Mouse (Mus musculus) Muller cell, postnatal 12 days (primary cell): ENCODE measurements at regions not wholly inside any gene's neighbourhood (a gene's known extent, or its start where the extent isn't known, plus 50 kb on each side); places are given as distances from the start of the nearest gene placed in this dataset.

Source experiments
- DNase-seq: peaks from one replicate; pipeline ENCODE4 v3.0.0-alpha.2; 2015; ENCODE audit errors: inconsistent ontology term

DNA sequence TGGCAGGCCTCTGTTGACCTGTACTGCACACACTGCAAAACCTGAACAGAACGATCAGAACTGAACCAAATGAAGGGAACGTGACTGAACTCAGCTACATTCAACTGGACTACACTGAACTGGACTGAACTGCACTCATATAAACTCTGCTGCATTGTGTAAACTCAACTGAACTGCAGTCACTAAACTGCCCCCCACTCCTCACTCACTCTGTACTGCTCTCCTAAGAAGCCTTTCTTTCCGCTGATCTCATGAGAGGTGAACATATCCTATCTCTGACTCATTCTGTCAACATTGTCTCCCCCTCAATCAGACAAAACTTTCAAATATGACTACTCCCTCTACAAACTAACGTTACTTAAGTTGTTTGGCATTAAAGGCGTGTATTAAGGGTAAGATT is 324.5 kb upstream of the Cdh9 start:
- peak; percentile 39 for DNase-seq

DNA sequence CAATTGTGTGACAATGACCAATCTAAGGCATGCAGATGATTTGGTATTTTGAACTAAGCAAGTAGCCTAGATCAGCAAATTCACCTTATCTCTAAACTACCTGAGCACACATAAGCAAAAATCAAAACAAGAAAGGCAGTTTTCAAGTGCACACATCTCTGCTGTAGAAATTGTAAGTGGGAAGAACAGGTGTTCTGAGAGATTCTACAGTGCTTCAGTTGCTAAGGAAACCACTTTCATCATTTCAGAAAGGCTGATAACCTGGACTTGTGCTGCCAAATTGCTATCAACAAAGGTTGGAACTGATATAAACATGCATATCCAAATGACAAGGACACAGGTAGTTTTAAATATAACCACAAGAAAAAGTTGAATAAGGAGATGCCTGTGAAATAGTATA is 322.4 kb upstream of the Cdh9 start:
- DNase-seq = no peak

DNA sequence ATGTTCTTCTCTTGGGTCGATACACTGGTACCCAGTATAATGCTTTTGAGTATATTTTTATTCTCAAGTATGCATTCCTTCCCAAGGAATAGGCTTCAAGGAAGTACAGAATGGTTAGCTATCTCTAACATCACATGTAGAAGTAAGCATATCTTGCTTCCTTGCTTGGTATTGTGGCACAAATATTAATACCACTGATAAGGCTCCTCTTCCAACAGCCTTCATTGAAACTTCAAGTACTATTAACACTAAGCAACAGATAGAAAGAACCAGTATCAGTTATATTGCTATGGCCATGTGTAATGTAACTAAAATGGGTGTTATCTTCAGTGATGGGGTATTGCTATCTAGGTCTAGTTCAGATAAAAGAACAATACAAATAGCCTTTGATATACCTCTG is 316.9 kb upstream of the Cdh9 start:
- no peak for DNase-seq

DNA sequence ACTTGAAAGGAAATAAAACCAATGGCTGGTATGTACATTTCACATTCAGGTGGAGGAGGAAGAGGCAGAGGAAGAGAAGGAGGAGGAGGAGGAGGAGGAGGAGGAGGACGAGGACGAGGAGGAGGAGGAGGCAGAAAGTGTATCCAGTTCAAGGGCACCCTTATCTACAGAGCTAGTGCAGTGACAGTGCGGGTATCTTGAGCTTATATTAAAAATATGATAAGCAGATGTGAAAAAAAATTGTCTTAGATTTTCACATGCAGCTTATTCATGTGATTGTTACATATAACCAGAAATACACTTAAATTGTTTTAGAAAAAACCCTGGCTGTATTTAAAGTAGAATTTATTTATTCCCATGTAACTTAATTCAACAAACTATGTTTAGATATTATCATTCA is 310.8 kb upstream of the Cdh9 start:
- DNase-seq = no peak

DNA sequence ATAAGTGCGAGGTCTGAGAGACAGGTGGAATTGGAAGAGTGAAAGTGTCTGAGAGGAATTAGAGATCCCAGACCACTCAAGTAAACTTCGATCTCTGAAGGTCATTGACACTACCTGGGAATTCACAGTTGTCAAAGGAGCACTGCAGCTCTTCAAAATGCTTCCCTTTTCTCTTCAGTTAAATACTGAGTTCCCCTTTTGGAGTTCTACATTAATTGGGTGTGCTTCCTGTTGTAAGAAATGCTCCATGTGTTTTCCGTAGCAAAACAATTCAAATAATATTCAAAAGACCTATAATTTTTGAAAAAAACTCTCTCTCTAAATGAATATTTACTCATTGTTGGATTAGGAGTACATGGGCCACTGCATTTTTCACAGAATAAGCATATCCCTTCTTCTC is 305.5 kb upstream of the Cdh9 start:
- no peak for DNase-seq

DNA sequence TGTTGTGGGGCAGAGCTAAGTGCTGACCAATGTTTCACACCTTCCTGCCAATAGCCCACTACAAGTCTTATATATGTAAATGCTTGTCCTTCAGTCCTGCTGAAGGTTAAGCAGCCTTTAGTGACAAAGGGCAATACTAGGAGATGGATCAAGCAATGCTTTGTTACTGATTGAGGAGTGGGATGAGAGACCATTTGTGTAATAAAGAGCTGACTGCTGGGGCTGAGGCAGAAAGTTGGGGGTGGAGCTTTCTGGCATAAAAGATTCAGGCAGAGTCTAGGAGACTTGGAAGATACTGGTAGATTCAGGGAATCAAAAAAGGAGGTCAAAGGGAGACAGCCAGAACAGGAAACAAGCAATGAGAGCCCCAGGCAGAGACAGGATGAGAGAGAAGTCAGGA is 281.9 kb upstream of the Cdh9 start:
- no peak for DNase-seq

DNA sequence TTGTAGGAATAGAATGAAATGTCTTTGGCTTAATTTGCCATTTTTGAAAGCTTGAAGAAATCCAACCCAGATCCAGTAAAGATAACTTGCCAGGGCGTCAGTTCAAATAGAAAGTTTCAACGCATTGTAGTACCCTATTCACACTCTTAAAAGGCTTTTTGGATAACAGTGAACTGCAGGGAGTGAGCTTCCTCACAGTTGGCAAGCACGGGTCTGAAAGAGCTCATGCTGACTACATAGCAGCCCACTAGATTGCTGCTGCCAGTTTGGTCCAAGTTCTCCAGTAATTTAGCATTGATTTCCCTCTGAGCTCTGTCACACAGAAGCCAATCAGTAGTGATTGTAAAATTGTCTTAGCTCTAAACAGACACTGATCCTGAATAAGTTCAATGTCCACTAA is 237.3 kb upstream of the Cdh9 start:
- peak; percentile 1 for DNase-seq

DNA sequence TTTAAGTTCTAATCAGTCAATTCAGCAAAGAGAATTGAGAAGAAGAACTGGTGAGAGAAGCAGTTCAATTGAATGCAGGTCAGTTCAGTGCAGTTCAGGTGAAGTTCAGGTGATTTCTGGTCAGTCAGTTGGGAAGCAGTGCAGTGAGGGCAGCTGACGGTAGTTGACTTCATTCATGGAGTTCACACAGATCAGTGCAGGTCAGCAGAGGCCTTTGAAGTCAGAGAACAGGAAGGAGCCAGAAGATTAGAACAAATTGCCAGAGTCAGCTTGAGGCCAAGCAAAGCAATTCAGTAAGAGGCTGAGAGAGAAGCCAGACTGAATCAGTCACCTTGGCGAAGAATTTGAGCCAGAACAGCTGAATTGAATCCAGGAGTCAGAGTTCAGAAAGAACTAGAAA is 235.7 kb upstream of the Cdh9 start:
- DNase-seq = no peak

DNA sequence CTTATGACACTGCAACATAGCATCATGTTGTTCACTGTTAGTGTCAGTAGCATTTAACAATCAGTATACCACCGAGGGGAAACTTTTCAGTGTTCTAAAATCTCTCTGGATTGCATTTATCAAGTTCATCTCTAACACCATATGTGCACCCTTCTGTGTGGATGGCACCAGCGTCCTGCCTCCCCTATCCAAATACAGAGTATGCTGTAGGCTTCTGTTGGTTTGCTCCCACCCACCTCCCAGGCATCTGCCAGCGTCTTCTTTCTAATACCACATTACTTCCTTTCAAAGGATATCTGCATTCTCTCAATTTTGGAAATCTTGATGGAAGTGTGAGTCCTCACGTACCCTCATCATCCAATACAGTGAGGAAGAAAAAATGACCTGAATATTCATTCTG is 208.0 kb upstream of the Cdh9 start:
- no peak for DNase-seq

DNA sequence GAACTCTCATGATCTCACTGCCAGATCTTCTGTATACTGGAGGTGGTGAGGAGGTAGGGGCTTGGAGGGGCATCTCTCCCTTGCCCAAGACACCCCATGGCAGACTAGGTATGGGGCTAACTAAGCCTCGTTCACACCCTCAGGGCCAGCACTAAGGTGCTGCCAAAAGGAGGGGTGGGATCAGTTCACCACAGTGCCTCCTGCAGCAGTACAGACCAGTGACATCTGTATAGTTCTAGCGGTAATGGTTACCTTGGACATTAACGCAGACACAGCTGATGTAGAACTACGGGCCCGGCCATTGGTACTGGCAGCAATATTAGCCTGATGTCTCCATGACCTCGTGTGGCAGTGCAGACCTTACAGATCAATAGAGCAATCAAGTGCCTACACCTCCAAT is 196.0 kb upstream of the Cdh9 start:
- DNase-seq = no peak

DNA sequence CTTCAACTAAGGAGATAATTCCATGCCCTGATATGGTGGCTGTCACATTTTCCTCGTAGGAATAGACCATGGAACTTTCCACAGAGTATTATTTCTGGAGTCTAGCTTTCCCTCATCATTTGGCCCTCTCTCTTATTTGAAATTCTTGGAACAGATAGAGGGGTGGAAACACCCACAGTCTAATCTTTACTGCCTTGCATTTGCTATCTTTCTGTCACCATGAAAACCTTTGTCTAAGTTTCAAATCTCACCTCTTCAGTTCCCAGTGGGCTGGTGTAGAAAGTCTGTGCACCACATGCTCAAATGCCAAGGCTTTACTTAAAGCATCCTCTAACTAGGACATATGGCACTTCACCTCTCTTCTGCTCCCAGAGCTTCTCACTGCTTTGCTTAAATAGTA is 187.3 kb upstream of the Cdh9 start:
- no peak for DNase-seq

DNA sequence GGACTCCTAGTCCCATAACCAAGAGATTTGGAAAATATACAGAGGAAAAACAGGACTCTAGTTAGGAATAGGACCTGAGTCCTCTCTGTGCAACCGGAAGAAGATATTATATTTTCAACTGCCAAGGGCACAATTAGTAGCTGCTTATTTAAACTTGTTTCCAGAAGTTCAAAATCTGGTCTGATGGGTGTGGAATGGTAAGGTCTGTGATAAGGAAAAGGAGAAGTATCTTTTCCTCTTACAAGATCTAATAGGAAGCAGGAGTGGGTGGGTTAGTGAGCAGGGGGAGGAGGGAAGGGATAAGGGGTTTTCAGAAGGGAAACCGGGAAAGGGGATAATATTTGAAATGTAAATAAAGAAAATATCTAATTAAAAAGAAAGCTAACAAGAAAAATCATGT is 173.4 kb upstream of the Cdh9 start:
- DNase-seq = no peak

DNA sequence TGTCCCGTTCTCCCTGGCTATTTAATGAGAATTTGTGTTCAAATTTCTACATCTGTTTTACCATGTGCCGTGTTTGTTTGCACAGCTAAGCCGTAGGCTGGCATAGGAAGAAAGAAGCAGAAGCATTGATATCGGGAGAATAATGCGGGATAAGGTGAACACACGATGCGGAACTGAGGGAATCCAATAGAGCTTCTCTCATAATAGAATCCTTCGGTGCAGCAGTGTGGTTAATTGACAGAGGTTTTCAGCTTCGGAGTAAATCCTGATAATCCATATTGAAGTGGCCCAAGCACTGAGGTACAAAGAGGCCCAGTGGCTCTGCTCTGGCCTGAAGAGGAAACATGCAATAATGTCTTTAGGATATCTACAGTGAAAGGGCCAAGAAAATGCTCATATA is 172.2 kb upstream of the Cdh9 start:
- DNase-seq = no peak

DNA sequence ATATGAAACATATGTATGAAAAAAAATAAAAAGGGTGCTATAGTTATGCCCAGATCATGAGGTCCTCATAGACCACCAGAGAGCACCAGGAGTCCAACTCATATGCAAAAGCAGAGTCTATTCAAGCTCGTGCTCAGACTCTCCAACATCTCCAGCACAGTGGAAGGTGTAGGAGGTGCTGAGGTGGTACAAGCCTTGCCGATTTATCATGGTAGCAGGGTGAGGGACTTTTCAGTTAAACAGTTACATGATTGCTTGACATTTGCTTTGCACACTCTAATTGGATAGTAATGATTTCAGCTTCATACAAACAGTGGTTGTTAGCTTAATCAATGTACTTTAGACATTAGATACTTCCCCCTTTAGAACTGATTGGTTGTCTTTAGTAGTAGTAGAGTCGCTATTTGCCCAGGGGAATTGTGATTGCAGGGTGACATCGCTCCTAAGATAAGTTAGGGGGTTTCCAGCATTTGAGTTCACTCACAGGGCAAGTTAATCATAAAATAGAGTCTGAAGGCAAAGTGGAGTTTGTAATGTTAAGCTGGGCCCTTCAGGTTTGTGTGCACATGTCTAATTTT is 162.3 kb upstream of the Cdh9 start:
- no peak for DNase-seq

DNA sequence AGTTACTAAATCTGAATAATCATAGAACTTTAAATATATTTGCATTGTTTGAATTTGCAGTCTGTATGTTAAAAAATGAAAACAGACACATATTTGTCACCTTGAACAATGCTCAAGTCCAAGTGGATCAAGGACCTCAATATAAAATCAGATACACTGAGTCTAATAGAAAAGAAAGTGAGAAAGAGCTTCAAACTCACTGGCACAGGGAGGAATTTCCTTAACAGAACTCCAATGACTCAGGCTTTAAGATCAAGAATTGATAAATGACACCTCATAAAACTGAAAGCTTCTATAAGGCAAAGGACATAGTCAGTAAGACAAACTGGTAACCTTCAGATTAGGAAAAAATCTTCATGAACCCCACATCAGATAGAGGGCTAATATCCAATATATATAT is 161.8 kb upstream of the Cdh9 start:
- DNase-seq = no peak

DNA sequence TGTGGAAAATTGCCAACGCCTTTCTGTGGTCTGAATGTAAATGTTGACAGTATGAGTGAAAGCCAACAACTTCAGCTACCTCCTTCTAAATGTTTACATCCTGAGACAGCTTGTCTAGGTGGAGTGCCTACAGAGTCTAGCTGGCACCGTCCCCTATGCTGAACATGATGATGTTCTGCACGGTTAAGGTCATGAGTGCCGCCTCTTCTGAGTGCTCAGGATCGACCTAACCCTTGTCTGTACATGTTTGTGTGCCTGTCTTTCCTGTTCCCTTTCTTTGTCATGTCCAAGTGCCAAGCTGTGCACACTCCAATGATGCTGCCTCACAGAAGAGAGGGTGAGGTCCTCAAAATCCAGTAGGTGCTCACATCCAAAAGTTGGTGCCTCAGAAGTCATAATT is 111.7 kb upstream of the Cdh9 start:
- no peak for DNase-seq

DNA sequence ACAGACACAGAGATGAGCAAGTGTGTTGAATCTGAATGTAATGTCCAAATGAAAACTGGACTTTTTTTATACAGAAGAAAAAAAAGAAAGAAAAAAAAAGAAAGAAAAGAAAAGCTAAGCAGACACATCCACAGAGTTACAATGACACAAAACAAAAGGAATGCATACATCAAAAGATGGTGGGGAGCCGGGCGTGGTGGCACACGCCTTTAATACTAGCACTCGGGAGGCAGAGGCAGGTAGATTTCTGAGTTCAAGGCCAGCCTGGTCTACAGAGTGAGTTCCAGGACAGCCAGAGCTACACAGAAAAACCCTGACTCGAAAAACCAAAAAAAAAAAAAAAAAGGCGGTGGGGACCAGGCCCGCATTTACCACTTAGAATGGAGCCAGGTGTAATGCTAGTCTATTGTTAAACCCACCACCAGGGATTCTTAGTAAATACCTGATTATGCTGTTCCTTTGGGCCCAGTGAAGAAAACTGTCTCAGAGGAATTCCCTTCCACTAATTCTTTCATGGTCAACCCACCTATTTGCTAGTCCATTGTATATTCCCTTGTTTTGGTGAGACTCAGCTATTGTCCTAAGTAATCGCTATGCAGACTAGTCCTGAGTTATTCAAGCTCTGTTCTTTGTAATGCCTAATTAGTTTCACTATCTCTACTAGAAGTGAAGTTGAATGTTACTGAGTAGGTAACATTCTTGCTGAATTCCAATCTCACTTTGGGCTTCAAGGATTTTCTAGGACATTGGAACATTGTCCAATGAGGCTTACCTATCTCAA is 99.0 kb upstream of the Cdh9 start:
- DNase-seq = no peak

DNA sequence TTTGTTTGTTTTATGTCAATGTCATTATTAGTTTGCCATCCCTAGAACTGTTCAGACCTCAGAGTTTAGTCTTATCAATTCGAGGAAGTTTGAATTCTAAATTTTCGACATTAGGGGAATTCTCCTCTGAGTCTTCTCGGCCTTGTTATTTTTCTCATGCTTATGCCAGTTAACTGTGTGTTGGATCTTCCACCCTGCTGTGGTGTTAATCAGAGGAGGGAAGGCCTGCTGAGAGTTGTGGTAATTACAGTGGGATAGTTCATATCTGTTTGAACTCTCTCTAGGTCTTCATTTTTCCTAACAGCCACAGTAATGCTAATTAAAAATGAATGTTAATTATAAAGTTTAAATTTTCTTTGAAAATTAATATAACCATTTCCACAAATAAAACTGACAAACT is 88.9 kb upstream of the Cdh9 start:
- DNase-seq = no peak

DNA sequence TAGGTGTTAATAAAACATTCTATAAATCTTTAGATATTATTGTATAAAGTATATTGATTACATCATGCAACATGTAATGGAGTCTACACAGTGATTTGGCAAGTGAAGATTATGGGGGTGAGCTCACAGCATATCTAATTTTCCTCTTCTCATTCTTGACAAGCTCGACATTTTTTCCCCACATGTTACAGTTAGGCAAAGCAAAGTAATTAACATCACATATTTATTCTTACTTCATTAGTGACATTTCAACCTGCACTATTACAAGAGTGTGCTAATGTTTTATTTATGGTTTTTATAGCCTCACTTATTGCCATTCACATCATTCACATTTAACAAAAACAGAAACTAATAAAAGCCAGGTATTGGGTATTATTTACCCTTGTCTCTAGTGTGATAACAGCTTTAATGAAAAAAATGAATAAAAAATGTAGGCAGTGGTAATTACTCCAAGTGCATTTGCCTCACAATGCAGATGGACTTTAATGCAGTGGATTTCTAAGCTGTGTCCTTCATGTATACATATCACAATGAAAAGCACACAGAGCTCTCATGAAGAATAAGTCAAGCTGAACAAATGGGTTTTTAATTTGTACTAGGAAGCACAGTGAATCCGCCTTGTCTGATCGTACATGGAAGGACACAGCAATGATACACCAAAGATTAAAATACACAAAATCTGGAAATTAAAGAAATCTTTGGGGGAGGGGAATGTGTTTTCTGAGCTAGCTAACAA is 75.5 kb upstream of the Cdh9 start:
- no peak for DNase-seq

DNA sequence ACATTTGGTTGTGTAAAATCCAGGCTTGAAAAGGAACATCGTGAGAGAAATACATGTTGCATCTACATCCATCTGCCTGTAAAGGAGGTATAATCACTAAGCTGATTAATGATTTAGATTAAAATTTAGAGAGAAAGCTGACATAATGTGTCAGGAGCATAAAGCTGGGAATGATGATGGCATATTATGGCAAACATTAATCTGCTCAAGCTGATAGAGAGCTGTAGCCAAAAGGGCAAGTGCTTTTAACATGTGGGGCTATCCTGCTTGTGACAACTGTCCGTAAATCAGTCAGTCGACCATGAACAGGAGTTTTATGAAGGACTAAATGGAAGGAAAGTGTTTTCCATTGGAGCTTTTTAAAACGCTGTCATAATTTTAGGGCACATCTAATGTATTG is 74.9 kb upstream of the Cdh9 start:
- DNase-seq = no peak

DNA sequence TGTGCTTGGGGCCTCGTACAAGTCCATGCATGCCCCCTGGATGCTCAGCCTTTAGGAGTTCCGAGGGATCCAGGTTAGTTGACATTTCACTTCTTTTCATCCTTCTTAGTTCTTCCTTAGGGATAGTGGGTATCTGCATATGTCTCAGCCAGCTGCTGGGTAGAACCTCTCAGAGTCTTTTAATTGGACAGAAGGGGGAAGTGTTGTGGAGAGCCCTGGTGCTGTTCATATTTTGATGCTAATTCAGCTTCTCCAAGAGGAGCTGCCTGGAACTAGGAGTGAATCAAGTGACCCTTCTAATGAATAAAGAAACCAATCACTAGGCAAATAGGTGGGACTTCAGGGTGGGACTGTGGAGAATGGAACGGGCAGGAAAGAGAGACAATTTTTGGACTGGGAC is 67.3 kb upstream of the Cdh9 start:
- no peak for DNase-seq
